Mouse (Mus musculus) ovary, postnatal 10 days (tissue): ENCODE measurements around the gene Rrp12.
"Not testable (repeated sequence)": the region's sequence is repeated elsewhere in the genome, so short reads cannot be mapped to it uniquely, and the experiment has no call there.

Experiments used
- DNase-seq: peaks from one replicate; pipeline ENCODE4 v3.0.0; 2022; ENCODE audit warnings: low spot score

Rrp12 gene

GRCm38 (mm10) chr19:41895460-41896318 is at the start of gene Rrp12:
Gene Rrp12, minus strand, starts transcription at chr19:41896173.
- peak; percentile 22 for DNase-seq

DNA sequence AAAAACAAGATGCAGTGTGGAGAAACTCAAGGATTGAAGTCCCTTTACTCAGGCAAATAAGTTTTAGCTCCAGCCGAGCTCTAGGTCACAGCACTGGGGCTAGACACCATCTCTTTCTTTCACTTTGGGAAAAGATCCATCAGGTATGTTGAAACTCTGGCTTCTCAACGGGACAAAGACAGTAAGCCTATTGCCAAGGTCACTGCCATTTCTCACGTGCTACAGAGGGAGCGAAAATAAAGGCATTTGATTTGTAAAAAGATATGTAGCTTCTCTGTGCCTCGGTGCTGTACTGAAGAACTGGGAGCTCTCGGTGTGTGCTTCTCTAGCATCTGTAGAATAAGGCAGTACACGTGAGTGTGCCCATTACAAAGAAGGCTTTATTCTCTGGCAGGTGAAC is 47.9 kb upstream of the Rrp12 start:
- DNase-seq, result no peak

- no peak for DNase-seq
These were observed 42.6 kb upstream of the Rrp12 start for GRCm38 (mm10) chr19:41938539-41938938.

- no peak for DNase-seq
These were observed 39.9 kb upstream of the Rrp12 start for GRCm38 (mm10) chr19:41935921-41936320.

DNA sequence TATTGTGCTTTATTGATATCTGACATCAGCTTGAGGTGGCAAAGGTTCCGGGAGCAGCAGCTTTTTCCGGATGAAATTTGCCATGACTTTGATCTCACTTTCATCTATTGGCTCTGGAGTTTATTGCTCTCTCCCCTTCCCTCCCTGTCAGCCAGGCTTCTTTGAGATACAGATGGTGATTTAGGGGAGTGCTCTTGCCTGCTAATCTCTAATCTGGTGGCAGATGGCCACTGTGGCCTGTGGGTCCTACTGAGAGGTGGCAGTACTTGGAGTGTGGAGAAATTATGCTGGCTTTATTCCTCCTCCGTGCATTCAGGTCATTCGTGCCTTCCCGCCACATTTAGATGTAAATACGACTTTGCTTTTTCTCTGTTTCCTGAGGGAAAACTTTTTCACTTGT is 38.2 kb upstream of the Rrp12 start:
- no peak for DNase-seq

- peak; percentile 93 for DNase-seq
These were observed 37.5 kb upstream of the Rrp12 start, which contains the start of the genes Exosc1 and Zdhhc16 for GRCm38 (mm10) chr19:41933179-41934086. Gene Exosc1, minus strand, starts transcription at chr19:41933423. Gene Zdhhc16, plus strand, starts transcription at chr19:41933480.

DNA sequence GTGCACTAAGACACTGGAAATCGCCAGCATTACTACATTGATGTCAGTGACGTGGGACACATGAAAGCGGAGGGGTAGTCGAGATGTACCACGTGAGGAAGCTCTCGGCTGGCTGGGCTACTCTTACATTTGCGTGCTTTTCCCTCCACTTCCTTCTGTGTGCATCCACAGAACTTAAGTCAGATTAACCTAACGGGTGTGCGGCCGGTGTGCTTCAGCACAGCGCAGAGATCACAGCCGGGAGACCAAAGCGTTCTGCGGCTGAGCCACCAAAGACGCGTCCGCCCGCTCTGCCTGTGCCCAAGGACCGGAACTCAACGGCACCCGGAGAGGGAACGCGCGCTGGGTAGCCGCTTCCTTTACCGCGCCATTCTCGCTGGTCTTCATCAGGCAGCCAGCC is 36.7 kb upstream of the Rrp12 start:
- no peak for DNase-seq

DNA sequence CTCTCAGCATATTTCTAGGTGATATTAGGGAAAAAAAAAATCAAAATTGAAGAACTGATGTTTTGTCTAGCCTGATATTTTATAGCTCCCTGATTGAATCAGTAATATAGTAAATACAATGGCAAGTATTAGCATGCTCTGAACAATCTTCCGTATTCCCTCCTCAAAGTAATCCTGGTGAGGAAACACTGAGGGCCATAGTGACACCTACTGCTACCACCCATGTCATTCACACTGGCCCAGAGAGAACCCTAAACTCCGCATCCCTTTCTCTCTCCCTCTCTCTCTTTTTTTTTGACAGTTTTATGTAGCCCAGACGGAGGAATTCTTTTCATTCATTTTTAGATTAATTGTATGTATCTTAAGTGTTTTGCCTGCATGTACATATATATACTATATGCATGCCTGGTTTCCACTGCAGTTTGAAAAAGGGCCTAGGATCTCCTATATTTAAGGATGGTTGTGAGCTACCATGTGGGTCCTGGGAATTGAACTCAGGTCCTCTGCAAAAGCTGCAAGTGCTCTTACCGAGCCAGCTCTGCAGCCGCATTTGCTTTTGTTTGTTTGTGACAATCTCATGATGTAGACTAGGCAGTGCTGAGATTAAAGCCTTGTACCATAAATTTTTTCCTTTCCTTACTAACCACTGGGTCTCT is 24.6 kb upstream of the Rrp12 start:
- DNase-seq, result no peak

DNA sequence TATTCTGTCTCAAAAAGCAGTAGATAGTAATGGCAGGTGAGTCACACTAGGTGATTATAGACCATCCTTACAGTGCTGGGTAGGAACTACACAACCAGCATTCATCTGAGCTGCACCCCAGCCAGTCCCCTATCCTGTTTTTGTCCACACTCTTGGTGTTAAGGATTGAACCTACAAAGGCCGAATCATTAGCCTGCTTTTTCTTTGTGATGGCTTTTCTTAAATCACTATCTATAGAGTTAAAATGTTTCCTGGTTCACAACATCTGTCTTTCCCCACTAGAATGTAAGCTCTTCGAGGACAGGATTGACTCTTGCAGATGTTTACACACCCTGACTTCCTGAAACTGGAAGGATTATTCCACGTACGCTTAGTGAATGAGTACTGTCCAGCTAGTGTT is 23.5 kb upstream of the Rrp12 start:
- DNase-seq, result no peak

DNA sequence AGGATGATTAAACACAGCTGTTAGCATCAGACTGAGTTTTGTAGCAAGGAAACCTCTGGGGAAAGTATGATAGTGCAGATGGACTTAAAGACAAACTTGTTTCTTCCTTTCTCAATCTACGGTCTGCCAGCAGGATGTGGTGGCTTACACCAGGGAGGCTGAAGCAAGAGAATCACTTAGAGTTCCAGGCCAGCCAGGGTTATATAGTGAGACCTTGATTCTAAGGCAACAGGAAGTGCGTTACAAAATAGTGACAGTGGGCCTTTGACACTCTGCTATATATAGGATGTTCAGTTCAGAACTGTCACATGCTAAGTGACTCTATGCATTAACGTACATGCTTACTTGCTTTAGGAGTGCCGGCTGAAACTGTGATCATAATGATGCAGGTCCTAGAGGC is 20.9 kb upstream of the Rrp12 start:
- DNase-seq, result no peak

DNA sequence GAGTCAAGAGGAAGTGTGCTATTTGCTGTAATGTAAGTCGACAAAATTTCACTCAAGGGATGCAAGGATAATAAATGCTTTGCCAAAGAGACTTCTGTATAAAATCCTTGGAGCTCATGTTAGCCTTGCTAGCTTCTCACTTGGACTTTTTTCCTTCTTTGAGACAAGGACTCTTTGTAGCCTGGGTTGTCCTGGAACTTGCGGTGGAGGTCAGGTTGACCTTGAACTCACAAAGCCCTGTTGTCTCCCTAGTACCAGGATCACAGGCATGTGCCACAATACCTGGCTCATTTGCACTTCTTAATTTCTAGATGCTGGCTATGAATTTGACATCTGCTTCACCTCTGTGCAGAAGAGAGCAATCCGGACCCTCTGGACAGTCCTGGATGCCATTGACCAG is 19.3 kb upstream of the Rrp12 start:
- DNase-seq, result no peak

- not testable (repeated sequence) for DNase-seq
These were observed 18.6 kb upstream of the Rrp12 start for GRCm38 (mm10) chr19:41914592-41914882.

DNA sequence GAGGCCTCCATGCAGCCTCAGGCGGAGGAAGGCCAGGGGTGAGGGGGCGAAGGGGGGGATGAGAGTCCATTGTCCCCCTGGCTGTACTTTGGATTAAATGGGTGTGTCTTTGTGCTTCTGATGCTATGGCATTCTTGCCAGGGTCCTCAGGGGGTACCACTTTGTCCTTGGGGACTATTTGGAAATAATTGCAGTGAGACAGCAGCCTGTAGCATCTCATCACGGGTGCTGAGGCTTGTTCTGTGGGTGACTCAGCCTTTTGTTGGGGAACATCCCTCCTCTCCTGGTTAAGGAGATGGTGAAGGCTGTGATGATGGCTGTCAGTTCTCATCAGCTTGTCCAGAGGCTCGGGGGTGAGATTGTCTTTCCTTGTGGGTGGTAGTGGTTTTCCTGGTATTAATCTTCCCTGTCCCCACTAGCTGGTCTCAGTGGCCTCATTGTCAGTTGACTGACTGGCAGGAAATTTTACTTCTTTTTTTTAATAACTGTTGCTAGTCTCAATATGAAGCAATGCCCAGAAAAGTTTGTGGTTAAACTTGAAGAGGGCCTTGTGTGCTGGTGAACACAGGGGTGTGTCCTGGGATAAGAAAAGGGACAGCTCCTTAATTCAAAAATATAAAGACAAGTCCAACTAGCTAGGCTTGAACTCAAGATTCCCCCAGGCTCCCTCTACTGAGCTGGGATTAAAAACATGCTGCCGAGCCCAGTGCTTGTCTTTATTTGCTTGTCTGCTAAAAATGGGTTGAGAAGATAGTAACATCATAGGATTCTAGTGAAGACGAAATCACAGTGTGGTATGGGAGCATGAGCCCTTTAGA is 18.0 kb upstream of the Rrp12 start:
- no peak for DNase-seq

- DNase-seq, result no peak
These were observed 16.4 kb upstream of the Rrp12 start for GRCm38 (mm10) chr19:41912121-41913080.

GRCm38 (mm10) chr19:41911178-41912073 is 15.5 kb upstream of the Rrp12 start, which contains the start of gene Pgam1:
Gene Pgam1, plus strand, starts transcription at chr19:41911923.
- DNase-seq, result peak; percentile 85

GRCm38 (mm10) chr19:41910396-41910795 is 14.4 kb upstream of the Rrp12 start:
- no peak for DNase-seq

GRCm38 (mm10) chr19:41908736-41909135 is 12.8 kb upstream of the Rrp12 start:
- DNase-seq, result no peak

DNA sequence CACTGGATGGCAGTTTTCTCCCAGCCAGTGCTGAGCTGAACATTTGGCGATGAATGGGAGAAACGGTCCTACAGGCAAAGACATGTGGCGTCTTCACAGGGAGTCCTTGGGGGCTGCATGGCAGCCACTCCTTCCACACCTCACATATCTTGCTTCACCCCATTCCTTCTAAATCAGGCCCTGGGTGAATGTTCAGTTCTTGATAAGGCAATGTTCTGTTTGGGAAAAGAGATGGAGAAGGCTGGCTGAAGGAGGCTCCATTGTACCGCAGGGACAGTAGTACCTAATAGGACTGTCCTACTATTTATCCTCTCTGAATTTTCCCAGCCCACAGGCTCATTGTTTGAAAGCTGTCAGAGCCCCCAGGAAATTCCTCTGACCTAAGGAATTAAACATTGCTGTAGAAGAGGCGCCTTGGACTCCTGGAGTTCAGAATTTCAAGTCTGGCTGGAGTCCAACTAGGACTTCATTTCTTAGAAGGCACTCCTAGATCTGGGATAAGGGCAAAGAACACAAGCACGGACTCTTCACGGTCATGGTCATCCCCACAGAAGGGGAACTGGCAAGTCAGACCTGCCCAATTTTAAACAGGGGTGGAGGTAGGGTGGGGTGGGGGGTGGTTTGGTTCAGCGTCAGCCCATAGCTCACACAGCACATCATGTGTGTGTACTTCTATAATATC is 11.2 kb upstream of the Rrp12 start:
- no peak for DNase-seq
